Mouse (Mus musculus) heart, embryonic 13.5 days (tissue): ENCODE data around the gene Sapcd2. TPM values are rescaled to one million over a fixed set of nuclear protein-coding genes. Genes with fewer than 3 reads are reported as not detected.

Experiments used
- ATAC-seq: fragments of 200-750 bp; cut with Nextera tagmentation; 2 replicates; pipeline ENCODE4 v1.8.0; 2017; ENCODE audit warnings: moderate TSS enrichment; ENCODE audit not compliant: insufficient number of reproducible peaks, low FRiP score, low TSS enrichment; ENCODE audit errors: extremely low read depth
- H3K27ac ChIP-seq: fragments of 300-500 bp; sonication (generic); replicated peaks from 2 replicates; pipeline ENCODE4 v1.5.1; 2015; ENCODE audit warnings: moderate library complexity, mild to moderate bottlenecking, inconsistent platforms
- H3K27me3 ChIP-seq: fragments of 300-500 bp; sonication (generic); replicated peaks from 2 replicates; pipeline ENCODE4 v1.6.1; 2015; ENCODE audit warnings: mild to moderate bottlenecking, inconsistent platforms
- H3K36me3 ChIP-seq: fragments of 300-500 bp; sonication (generic); 2 replicates; pipeline ENCODE4 v1.6.1; 2015; ENCODE audit warnings: mild to moderate bottlenecking, inconsistent platforms
- H3K4me1 ChIP-seq: fragments of 300-500 bp; sonication (generic); 2 replicates; pipeline ENCODE4 v1.6.1; 2015; ENCODE audit warnings: inconsistent platforms
- H3K4me2 ChIP-seq: fragments of 300-500 bp; sonication (generic); 2 replicates; pipeline ENCODE4 v1.6.1; 2015; ENCODE audit warnings: inconsistent platforms, mild to moderate bottlenecking, moderate library complexity
- H3K4me3 ChIP-seq: fragments of 300-500 bp; sonication (generic); 2 replicates; pipeline ENCODE4 v1.5.1; 2015; ENCODE audit warnings: moderate library complexity, mild to moderate bottlenecking, inconsistent platforms
- H3K9ac ChIP-seq: fragments of 300-500 bp; sonication (generic); 2 replicates; pipeline ENCODE4 v1.6.1; 2015; ENCODE audit warnings: inconsistent platforms, mild to moderate bottlenecking, moderate library complexity
- H3K9me3 ChIP-seq: fragments of 300-500 bp; sonication (generic); 2 replicates; pipeline ENCODE4 v1.6.1; 2016; ENCODE audit warnings: inconsistent platforms
- WGBS: fragments of 180-500 bp; shearing (Covaris S2); methylation state at CpG from one replicate; pipeline ENCODE4 v1.1.7; 2015; ENCODE audit warnings: mixed read lengths; 5-methylcytosine and 5-hydroxymethylcytosine counted together
- polyA plus RNA-seq: library from polyadenylated mRNA; unstranded; fragments of >200 nt; fragmentation: Nextera tagmentation; extraction: Ambion mirVana; gene quantifications from 2 replicates; pipeline ENCODE4 v1.2.1, GENCODE M21; 2015

Gene Sapcd2
- polyA plus RNA-seq, 1 experiment from 2014 or later = 16.5 TPM

DNA sequence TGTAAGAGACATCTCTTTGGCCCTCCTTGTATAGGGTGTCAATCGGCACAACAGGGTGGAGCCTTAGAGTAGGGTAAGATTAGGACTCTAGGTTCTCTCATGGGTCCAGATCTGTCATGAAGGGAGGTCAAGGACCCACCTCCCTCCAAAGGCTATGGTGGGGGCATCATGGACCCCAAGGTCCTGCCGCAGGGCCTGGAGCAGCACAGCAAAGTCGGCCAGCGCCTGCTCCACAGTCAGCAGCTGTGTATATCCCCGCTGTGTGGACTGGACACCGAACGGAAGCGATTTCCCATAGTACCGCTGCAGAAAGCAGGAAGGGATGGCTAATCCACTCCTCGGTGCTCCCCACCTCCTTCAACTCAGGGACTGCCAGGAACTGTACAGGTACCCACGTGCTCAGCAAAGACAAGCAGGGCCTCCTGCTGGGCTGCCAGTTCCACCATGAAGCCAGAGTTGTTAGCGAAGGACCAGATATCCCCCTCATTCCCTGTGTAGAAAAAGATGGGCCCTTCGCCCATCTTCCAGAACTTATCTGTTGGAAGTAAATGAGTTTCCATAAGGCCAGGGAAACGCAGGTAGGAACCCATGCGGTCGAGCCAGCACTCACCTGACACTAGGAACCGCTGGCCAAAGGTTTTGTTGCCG is 16.6 kb upstream of the Sapcd2 start:
- ATAC-seq = 0 out of 2 replicates have a peak, but pooled peaks have one; percentile 15
- peaks cover 37% of the 10 kb centered on the region for H3K36me3 ChIP-seq
- H3K4me2 ChIP-seq = peak overlapping the region; percentile 88
- H3K27ac ChIP-seq = 0 out of 2 replicates have a peak overlapping the region, but pooled peaks have one; percentile 9
- WGBS = 31% methylated on average over 18 of the region's 18 CpGs
- H3K4me1 ChIP-seq = peaks cover 20% of the 10 kb centered on the region
- H3K4me3 ChIP-seq = peak overlapping the region; percentile 56
- no peaks in the 10 kb centered on the region for H3K9me3 ChIP-seq
- H3K9ac ChIP-seq = peak overlapping the region; percentile 75
- H3K27me3 ChIP-seq = no peaks in the 10 kb centered on the region

DNA sequence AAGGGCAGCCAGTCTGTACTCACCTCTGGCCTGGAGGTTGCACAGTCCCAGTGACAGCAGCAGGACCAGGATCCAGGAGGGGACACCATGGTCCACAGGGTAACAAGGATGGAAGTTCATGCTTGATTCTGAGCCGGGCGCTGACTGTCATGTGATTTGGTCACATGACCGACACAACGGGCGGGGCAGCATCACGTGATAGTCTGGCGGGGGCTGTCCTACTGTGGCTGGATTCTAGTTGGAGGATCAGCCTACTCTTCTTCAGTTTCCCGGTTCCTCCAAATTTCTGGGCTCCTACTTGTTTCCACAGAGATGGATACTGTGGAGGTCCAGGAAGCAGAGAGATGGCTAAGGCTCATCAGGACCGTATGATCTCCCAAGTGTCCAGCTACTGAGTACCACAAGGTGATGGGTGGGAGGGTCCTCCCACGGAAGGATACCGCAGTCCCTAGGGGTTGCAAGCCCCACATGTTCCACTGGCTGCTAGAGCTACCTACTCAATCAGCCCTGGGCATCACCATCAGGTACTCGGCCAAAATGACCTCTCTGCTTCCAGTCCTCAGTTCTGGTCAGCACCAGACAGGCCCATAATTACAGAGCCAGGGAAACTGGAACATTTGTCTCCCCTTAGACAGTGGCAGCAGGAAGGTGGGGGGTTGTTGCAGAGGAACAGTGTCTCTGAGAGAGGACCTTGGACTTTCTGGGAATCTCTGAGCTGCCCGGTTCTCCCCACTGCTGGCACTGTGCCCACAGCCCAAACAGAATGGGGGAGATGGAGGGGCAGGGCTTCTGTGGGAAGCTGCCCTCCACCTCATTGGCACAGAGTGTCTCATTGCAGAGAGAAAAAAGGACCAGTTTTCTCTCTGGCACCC is 15.7 kb upstream of the Sapcd2 start, which contains the start of gene Dpp7:
Gene Dpp7 (minus strand): TSS at position 152 of the 872 bp plus-strand sequence.
- Histone ChIP-seq H3K9ac (peak within 1 kb of the TSS; percentile 75), H3K4me2 (peak within 1 kb of the TSS; percentile 88), H3K4me3 (peak within 1 kb of the TSS; percentile 56), H3K9me3 (no peaks in the 10 kb centered on the region), H3K27me3 (no peaks in the 10 kb centered on the region), H3K4me1 (peaks cover 20% of the 10 kb centered on the region), H3K27ac (peak within 1 kb of the TSS; percentile 9; the same call in 1 of the 2 replicates), H3K36me3 (peaks cover 28% of the 10 kb centered on the region)
- ATAC-seq = peak; percentile 64
- 6% methylated on average over 13 of the region's 13 CpGs for WGBS

DNA sequence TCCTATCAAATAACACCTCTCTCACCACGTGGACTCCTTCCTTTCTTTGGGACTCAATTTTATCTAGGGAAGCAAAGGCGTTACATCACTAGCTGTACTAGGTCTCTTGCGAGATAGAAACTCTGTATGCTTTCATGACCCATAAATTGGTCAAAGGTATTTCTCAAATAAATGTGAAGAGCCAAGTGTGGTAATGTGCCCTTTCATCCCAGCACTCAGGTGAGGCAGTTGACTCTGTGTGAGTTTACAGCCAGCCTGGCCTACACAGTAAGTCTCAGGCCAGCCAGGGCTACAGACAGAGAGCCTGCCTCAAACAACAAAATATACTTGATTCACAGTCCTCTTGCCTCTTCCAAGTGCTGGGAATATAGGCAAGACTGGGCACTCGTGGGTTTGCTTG is 12.3 kb upstream of the Sapcd2 start:
- H3K27me3 ChIP-seq = peaks cover 17% of the 10 kb centered on the region
- no peak overlapping the region for H3K4me2 ChIP-seq
- no peak overlapping the region for H3K27ac ChIP-seq
- H3K9ac ChIP-seq = no peak overlapping the region
- no peaks in the 10 kb centered on the region for H3K9me3 ChIP-seq
- no peak for ATAC-seq
- no peak overlapping the region for H3K4me3 ChIP-seq
- H3K36me3 ChIP-seq = 0 out of 2 replicates have a peak, but pooled peaks cover 5% of the 10 kb centered on the region
- WGBS = 61% methylated on average over 4 of the region's 4 CpGs
- H3K4me1 ChIP-seq = peaks cover 26% of the 10 kb centered on the region

DNA sequence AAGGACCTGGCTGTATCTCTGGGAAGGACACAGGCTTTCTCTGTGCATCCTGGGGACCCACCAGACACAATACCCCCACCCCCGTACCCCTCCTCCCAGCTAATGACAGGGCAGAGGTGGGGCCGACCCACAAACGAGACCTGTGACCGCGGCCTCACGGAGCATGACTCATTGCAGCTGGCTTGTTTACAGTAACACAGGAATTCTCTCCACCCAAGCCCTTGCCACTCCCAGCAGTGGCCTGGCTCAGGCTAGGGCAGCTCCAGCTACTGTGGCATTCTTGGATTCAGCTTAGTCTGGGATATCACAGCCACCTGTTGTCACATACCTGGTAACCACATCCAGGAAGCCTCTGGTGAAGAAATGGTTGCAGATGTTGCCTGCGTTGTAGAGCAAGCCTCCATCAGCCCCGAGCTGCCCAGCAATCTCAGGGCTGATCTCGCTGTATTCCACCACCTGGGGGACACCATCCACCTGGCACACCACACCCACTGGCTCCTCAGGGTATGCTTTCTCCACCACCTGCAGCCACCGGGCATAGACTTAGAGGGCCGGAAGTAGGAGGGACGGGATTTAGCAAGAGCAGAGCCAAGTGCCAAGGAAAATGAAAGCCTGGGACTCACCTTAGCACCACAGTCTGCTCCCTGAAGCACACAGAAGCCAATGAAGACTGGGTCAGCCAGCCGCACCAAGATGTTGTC is 8.5 kb upstream of the Sapcd2 start:
- H3K4me2 ChIP-seq = no peak overlapping the region
- peaks cover 10% of the 10 kb centered on the region for H3K4me1 ChIP-seq
- 0 out of 2 replicates have a peak, but pooled peaks cover 5% of the 10 kb centered on the region for H3K36me3 ChIP-seq
- 56% methylated on average over 13 of the region's 13 CpGs for WGBS
- no peak overlapping the region for H3K9ac ChIP-seq
- H3K27me3 ChIP-seq = peaks cover 43% of the 10 kb centered on the region
- ATAC-seq = no peak
- H3K9me3 ChIP-seq = no peaks in the 10 kb centered on the region
- H3K27ac ChIP-seq = no peak overlapping the region
- H3K4me3 ChIP-seq = 0 out of 2 replicates have a peak overlapping the region, but pooled peaks have one; percentile 71

DNA sequence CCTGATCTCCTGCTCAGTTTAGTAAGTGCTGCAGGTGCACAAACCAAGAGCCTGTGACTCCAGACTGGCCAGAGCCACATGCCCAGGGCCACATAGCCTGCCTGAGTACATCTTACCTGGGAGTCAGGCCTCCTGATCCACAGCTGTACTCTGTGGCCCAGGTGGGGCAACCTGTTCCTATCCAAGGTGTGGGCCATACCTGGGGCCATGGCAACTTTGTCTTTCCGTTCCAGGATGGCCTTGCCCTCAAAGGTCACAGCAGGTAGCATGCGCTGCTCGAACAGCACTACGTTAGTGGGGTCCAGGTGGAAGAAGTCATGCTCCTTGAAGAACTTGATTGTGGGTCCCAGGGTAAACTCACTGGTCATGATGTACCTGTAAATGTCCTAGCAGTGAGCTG is 7.8 kb upstream of the Sapcd2 start:
- ATAC-seq = no peak
- Histone ChIP-seq H3K4me2 (peak overlapping the region; percentile 96), H3K27ac (no peak overlapping the region), H3K27me3 (peaks cover 47% of the 10 kb centered on the region), H3K4me1 (peaks cover 10% of the 10 kb centered on the region), H3K9ac (no peak overlapping the region; the same call in 1 of the 2 replicates), H3K4me3 (peak overlapping the region; percentile 71), H3K36me3 (0 out of 2 replicates have a peak, but pooled peaks cover 5% of the 10 kb centered on the region), H3K9me3 (no peaks in the 10 kb centered on the region)
- 89% methylated on average over 4 of the region's 4 CpGs for WGBS

DNA sequence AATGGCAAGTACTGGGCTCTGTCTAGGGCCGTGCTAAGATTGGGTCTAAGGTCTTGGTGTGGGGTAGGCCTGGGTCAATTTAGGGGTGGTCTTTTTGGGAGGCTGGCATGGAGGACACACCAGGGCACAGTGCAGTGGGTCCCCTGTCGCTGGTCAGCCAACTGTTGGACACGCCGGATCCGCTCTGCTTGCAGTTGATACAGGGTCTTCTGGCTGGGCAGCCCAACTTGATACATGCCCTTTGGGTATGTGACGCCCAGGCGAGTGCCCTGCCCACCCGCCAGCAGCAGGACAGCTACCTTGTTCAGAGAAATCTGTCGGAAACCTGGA is 7.4 kb upstream of the Sapcd2 start:
- peak overlapping the region; percentile 96 for H3K4me2 ChIP-seq
- peak overlapping the region; percentile 87 for H3K9ac ChIP-seq
- H3K4me3 ChIP-seq = peak overlapping the region; percentile 71
- no peaks in the 10 kb centered on the region for H3K9me3 ChIP-seq
- no peak for ATAC-seq
- WGBS = 32% methylated on average over 9 of the region's 9 CpGs
- H3K36me3 ChIP-seq = 0 out of 2 replicates have a peak, but pooled peaks cover 3% of the 10 kb centered on the region
- no peak overlapping the region for H3K27ac ChIP-seq
- peaks cover 10% of the 10 kb centered on the region for H3K4me1 ChIP-seq
- H3K27me3 ChIP-seq = peaks cover 48% of the 10 kb centered on the region

DNA sequence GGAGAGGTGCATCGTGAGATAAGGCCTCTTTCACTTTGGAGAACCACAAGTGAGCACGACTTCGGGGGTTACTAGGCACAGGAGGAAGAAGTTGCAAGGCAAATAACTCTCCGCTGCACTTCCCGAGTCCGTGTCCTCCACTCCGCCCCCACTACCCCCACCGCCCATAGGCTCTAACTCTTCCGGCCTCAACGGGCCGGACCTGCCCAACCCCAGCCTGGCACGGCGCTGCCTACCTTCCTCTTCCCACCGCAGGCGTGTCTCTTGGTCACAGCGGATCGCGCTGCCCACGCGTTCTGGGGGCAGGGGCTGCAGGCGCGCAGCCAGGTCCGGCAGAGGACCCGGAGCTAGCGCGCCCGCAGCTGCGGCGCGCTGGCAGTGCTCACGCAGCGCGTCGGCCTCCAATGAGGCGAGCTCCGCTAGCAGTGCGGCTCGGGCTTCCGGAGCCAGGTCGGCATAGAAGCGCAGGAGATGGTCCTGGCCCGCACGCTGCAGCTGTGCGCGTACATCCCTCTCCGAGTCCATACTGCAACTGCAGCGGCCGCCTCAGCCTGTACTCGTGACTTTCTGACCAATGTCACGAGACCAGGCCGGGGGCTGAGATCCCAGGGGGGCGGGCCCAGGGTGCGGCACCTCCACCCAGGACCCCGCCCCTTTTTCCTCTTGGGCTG is 6.9 kb upstream of the Sapcd2 start, which contains the start of gene Uap1l1:
Gene Uap1l1 (minus strand): TSS at position 592 of the 671 bp plus-strand sequence.
- Histone ChIP-seq H3K9me3 (no peaks in the 10 kb centered on the region), H3K36me3 (no peaks in the 10 kb centered on the region), H3K9ac (peak within 1 kb of the TSS; percentile 87), H3K4me2 (peak within 1 kb of the TSS; percentile 96), H3K27me3 (peaks cover 52% of the 10 kb centered on the region), H3K4me3 (peak within 1 kb of the TSS; percentile 71), H3K4me1 (peaks cover 10% of the 10 kb centered on the region), H3K27ac (no peak within 1 kb of the TSS; the same call in 1 of the 2 replicates)
- ATAC-seq = peak; percentile 77
- WGBS = under 1% methylated on average over 54 of the region's 54 CpGs

DNA sequence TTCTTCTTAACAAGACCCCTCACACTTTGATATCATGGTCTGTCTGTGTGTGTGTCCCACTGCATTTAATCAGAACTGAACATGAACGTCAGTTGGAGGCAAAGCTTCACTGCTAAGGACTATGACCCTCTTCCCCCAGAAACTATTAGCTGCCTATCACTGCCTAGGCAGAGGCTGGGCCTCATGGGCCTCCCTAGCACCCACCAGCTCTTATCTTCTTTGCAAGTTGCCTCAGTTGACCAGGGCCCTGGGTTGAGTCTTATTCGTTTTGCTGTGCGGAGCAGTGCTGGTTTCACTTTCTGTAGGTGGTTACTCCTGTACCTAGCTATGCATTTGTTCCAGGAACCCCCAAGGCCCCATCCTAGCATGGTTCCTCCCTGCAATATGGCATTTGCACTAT is 2.1 kb upstream of the Sapcd2 start:
- Histone ChIP-seq H3K4me1 (peaks cover 31% of the 10 kb centered on the region), H3K36me3 (peaks cover 3% of the 10 kb centered on the region), H3K4me2 (no peak overlapping the region), H3K27me3 (peaks cover 49% of the 10 kb centered on the region), H3K27ac (no peak overlapping the region), H3K4me3 (no peak overlapping the region), H3K9me3 (no peaks in the 10 kb centered on the region), H3K9ac (no peak overlapping the region)
- ATAC-seq = no peak
- WGBS = 67% methylated on average over 3 of the region's 3 CpGs

DNA sequence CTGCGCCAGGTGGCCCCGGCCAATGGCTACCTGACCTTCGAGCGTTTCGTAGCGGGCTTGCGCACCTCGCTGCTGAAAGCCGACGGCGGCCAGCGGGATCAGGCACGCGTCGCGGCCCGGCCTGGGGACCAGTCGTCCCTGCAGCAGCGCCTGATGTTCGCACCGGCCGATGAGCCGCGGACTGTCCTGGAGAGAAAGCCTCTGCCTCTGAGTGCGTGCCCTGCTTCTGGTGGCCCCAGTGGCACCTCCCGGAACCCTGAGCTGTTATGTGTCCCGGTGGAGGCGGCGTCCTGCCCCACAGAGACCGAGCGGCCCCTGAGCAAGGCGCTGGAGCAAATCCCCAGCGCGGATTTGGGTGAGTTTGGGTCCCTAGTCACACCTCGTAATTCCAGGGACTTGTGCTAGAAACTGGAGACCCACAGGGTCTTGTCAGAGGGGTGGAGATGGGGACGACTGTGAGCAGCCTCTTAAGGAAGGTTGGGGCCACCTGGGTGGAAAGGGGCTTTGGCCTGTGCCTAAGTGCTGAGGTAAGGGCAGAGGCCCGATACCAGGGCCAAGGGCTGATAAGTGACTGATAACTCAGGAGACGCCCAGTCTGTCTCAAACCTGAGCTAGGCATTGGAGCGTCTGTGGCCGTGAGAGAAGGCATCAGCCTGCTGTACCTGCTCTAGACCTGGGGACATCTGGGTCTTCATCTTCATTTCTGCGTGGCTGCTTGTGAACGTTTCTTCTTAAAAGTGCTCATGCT is 697 bp downstream of the Sapcd2 start:
- Histone ChIP-seq H3K9ac (peak overlapping the region; percentile 86), H3K4me2 (peak overlapping the region; percentile 96), H3K27ac (no peak overlapping the region; the same call in 1 of the 2 replicates), H3K27me3 (peaks cover 32% of the 10 kb centered on the region), H3K36me3 (peaks cover 26% of the 10 kb centered on the region), H3K4me1 (peaks cover 27% of the 10 kb centered on the region), H3K4me3 (peak overlapping the region; percentile 76), H3K9me3 (no peaks in the 10 kb centered on the region)
- WGBS = 3% methylated on average over 42 of the region's 42 CpGs
- peak; percentile 11; the same call in 1 of the 2 replicates for ATAC-seq

DNA sequence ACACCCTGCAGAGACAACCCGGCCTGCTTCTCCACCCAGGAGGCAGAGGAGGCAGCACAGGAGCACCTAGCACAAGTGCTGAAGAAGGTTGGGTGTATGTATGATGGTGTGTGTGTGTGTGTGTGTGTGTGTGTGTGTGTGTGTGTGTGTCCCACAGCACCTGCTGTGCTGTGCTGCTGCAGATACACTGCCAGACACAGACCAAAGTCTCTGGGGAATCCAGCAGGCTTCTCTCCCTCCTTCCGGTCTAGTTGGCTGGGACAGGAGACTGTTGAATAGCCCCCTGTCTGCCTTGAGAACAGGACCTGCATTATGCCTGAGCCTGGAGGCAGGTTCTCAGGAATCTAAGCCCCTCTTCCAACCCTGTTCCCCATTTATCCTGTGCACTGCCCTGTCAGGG is 1.3 kb downstream of the Sapcd2 start:
- 64% methylated on average over 2 of the region's 2 CpGs for WGBS
- Histone ChIP-seq H3K27me3 (peaks cover 27% of the 10 kb centered on the region), H3K9me3 (no peaks in the 10 kb centered on the region), H3K27ac (no peak overlapping the region), H3K4me1 (peaks cover 27% of the 10 kb centered on the region), H3K9ac (peak overlapping the region; percentile 86), H3K4me2 (peak overlapping the region; percentile 96), H3K36me3 (peaks cover 31% of the 10 kb centered on the region), H3K4me3 (peak overlapping the region; percentile 76)
- no peak for ATAC-seq
